Mouse (Mus musculus): ENCODE data around the gene Fbxo5. TPM values are rescaled to one million over a fixed set of nuclear protein-coding genes. Genes with fewer than 3 reads are reported as not detected.

Fbxo5 gene
- polyA plus RNA-seq, 1 experiment from 2014 or later: 89.3 TPM

- Histone ChIP-seq H3K27ac (replicated peaks) (peak overlapping the region; percentile 91; the same call in 1 of the 2 replicates), H3K9ac (no peak overlapping the region), H3K4me2 (0 out of 2 replicates have a peak overlapping the region, but pooled peaks have one; percentile 76), H3K4me1 (replicated peaks) (peaks cover 23% of the 10 kb centered on the region), H3K27me3 (no peaks in the 10 kb centered on the region), H3K4me3 (replicated peaks) (no peak overlapping the region), H3K9me3 (replicated peaks) (no peaks in the 10 kb centered on the region), H3K36me3 (replicated peaks) (peaks cover 30% of the 10 kb centered on the region)
- ATAC-seq (ENCODE audit: insufficient read depth): no peak
- 30% methylated on average over 2 of the region's 2 CpGs for WGBS (ENCODE audit: insufficient replicate concordance)
Measured at GRCm38 (mm10) chr10:5807683-5808082, 2.3 kb upstream of the Fbxo5 start.

DNA sequence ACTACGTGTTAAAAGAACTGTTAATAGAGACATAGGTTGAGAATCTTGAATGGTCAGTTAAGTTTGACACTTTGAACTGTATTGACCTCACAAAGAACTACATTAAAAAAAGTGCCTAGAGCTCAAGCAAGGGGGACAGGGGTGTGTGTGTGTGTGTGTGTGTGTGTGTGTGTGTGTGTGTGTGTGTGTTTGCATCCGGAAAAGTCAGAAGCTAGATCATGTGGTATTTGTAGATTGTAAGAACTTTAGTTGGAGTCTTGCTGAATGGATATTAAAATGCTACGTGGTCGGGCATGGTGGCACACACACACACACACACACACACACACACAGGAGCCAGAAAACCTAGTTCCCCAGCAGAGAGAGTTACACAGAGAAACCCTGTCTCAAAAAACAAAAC is 1.6 kb upstream of the Fbxo5 start:
- WGBS (ENCODE audit: insufficient replicate concordance): 16% methylated on average over 4 of the region's 4 CpGs
- H3K4me1 ChIP-seq (replicated peaks): peaks cover 29% of the 10 kb centered on the region
- H3K27ac ChIP-seq (replicated peaks): peak overlapping the region; percentile 91; the same call in 1 of the 2 replicates
- peaks cover 30% of the 10 kb centered on the region for H3K36me3 ChIP-seq (replicated peaks)
- no peaks in the 10 kb centered on the region for H3K9me3 ChIP-seq (replicated peaks)
- H3K4me2 ChIP-seq: peak overlapping the region; percentile 76
- ATAC-seq (ENCODE audit: insufficient read depth): no peak
- no peak overlapping the region; the same call in 1 of the 2 replicates for H3K4me3 ChIP-seq (replicated peaks)
- H3K27me3 ChIP-seq: no peaks in the 10 kb centered on the region
- H3K9ac ChIP-seq: peak overlapping the region; percentile 69

- no peak for ATAC-seq (ENCODE audit: insufficient read depth)
- H3K9ac ChIP-seq: peak overlapping the region; percentile 69
- WGBS (ENCODE audit: insufficient replicate concordance): 7% methylated on average over 8 of the region's 8 CpGs
Measured at GRCm38 (mm10) chr10:5806416-5806815, 1.0 kb upstream of the Fbxo5 start.

DNA sequence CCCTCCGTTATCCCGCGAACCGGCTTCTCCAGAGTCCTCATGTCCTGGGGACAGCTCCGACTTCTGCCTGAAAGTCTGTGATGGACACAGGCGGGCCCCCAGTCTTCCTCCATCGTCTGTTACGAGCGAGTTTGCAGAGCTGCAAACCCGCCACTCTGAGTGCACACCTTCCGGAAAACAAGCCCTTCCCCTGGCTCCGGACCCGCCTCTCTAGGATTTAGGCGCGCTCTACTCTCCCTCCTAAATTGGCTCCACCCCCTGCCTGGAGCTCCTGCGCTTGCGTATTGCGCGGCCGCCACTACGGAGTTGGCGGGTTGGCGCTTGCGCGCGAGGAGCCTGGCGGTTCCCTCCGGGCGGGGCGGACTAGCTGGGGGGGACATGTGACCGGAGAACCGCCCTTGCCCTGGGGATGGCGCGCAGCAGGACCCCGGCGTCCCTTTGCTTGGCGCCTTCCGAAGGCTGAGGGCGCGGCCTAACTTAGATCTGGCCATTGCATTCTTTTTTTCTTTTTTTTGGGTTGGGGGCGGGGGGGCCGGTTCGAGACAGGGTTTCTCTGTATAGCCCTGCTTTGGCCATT is 419 bp upstream of the Fbxo5 start:
- WGBS (ENCODE audit: insufficient replicate concordance): under 1% methylated on average over 43 of the region's 43 CpGs
- Histone ChIP-seq H3K36me3 (replicated peaks) (peaks cover 34% of the 10 kb centered on the region), H3K27me3 (no peaks in the 10 kb centered on the region), H3K9ac (peak overlapping the region; percentile 69), H3K27ac (replicated peaks) (peak overlapping the region; percentile 91), H3K9me3 (replicated peaks) (no peaks in the 10 kb centered on the region), H3K4me3 (replicated peaks) (peak overlapping the region; percentile 93), H3K4me1 (replicated peaks) (peaks cover 41% of the 10 kb centered on the region), H3K4me2 (peak overlapping the region; percentile 76)
- ATAC-seq (ENCODE audit: insufficient read depth): peak; percentile 88

More at GRCm38 (mm10) chr10:5806416-5806815, 1.0 kb upstream of the Fbxo5 start:
- peaks cover 30% of the 10 kb centered on the region for H3K36me3 ChIP-seq (replicated peaks)
- H3K27ac ChIP-seq (replicated peaks): peak overlapping the region; percentile 91
- H3K27me3 ChIP-seq: no peaks in the 10 kb centered on the region
- H3K4me1 ChIP-seq (replicated peaks): peaks cover 35% of the 10 kb centered on the region
- H3K9me3 ChIP-seq (replicated peaks): no peaks in the 10 kb centered on the region
- H3K4me3 ChIP-seq (replicated peaks): peak overlapping the region; percentile 93
- peak overlapping the region; percentile 76 for H3K4me2 ChIP-seq

- Histone ChIP-seq H3K4me2 (peak overlapping the region; percentile 76), H3K4me1 (replicated peaks) (peaks cover 44% of the 10 kb centered on the region), H3K4me3 (replicated peaks) (peak overlapping the region; percentile 93), H3K27ac (replicated peaks) (peak overlapping the region; percentile 95), H3K9me3 (replicated peaks) (no peaks in the 10 kb centered on the region), H3K27me3 (no peaks in the 10 kb centered on the region), H3K9ac (peak overlapping the region; percentile 91), H3K36me3 (replicated peaks) (peaks cover 42% of the 10 kb centered on the region)
- ATAC-seq (ENCODE audit: insufficient read depth): peak; percentile 1; the same call in 1 of the 2 replicates
- 0% methylated on average over 24 of the region's 24 CpGs for WGBS (ENCODE audit: insufficient replicate concordance)
Measured at GRCm38 (mm10) chr10:5804691-5805156, 676 bp downstream of the Fbxo5 start.

DNA sequence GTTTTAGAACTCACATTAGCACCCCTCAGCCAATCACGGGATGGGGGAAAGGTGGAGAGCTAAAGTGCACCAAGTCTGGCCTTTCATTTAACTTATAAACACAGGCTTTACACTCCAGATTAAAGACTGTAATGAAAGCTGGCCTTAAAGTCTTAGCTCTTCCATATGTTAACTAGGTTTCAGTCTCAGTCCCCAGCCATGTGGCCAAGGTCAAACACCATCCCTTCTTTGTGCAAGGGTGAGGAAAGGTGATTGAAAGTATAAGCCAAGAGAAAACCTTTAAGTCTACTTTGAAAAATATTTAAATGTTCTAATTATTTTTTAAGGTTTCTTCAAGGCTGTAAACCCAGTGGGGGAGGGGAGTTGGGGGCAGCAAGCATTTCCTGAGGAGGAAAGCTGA is 1.7 kb downstream of the Fbxo5 start:
- Histone ChIP-seq H3K4me3 (replicated peaks) (peak overlapping the region; percentile 93), H3K4me2 (peak overlapping the region; percentile 85), H3K36me3 (replicated peaks) (peaks cover 49% of the 10 kb centered on the region), H3K9me3 (replicated peaks) (no peaks in the 10 kb centered on the region), H3K27me3 (no peaks in the 10 kb centered on the region), H3K4me1 (replicated peaks) (peaks cover 44% of the 10 kb centered on the region), H3K27ac (replicated peaks) (peak overlapping the region; percentile 57), H3K9ac (peak overlapping the region; percentile 55)
- no peak for ATAC-seq (ENCODE audit: insufficient read depth)
- WGBS (ENCODE audit: insufficient replicate concordance): 0% methylated on average over 1 of the region's 1 CpGs

GRCm38 (mm10) chr10:5802866-5803265 is 2.5 kb downstream of the Fbxo5 start:
- no peak for ATAC-seq (ENCODE audit: insufficient read depth)
- H3K4me3 ChIP-seq (replicated peaks): peak overlapping the region; percentile 93
- H3K9me3 ChIP-seq (replicated peaks): no peaks in the 10 kb centered on the region
- H3K9ac ChIP-seq: peak overlapping the region; percentile 55
- peaks cover 42% of the 10 kb centered on the region for H3K4me1 ChIP-seq (replicated peaks)
- H3K4me2 ChIP-seq: peak overlapping the region; percentile 85
- no peaks in the 10 kb centered on the region for H3K27me3 ChIP-seq
- H3K36me3 ChIP-seq (replicated peaks): peaks cover 57% of the 10 kb centered on the region
- 21% methylated on average over 6 of the region's 6 CpGs for WGBS (ENCODE audit: insufficient replicate concordance)
- peak overlapping the region; percentile 35 for H3K27ac ChIP-seq (replicated peaks)

DNA sequence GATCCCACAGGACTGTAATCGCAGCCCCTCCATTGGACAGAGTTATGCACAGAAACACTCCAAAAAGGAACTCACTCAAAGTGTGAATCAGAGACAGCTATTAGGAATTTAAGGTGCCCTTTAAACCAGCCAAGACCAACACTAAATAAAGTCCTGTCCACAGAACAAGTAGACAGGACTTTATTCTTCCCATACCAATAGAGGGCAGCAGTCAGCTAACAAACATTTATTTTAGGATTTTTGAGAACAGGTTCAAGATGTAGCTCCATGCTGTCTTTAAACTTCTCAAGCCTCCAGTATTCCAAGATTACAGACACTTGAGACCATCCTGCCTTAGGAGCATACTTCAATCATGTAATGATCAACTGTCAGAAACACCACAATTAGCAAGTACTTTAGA is 4.9 kb downstream of the Fbxo5 start:
- no peak overlapping the region for H3K4me3 ChIP-seq (replicated peaks)
- peak overlapping the region; percentile 85; the same call in 1 of the 2 replicates for H3K4me2 ChIP-seq
- H3K27me3 ChIP-seq: no peaks in the 10 kb centered on the region
- H3K36me3 ChIP-seq (replicated peaks): peaks cover 66% of the 10 kb centered on the region
- 90% methylated on average over 1 of the region's 1 CpGs for whole genome bisulfite sequencing (ENCODE audit: insufficient replicate concordance)
- peaks cover 25% of the 10 kb centered on the region for H3K4me1 ChIP-seq (replicated peaks)
- no peak for ATAC-seq (ENCODE audit: insufficient read depth)
- H3K9ac ChIP-seq: no peak overlapping the region
- no peak overlapping the region for H3K27ac ChIP-seq (replicated peaks)
- H3K9me3 ChIP-seq (replicated peaks): no peaks in the 10 kb centered on the region

DNA sequence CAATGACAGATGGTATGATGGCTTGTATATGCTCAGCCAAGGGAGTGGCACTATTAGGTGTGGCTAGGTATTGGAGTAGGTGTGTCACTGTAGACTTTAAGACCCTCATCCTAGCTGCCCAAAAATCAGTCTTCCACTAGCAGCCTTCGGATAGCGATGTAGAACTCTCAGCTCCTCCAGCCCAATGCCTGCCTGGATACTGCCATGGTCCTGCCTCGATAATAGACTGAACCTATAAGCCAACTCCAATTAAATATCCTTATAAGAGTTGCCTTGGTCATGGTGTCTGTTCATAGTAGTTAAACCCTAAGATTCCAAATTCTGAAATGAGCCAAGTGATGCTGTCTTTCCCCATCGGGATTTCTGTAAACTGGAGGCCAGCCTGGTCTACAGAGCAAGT is 7.3 kb downstream of the Fbxo5 start:
- WGBS (ENCODE audit: insufficient replicate concordance): 79% methylated on average over 4 of the region's 4 CpGs
- no peak overlapping the region for H3K4me3 ChIP-seq (replicated peaks)
- no peak overlapping the region for H3K27ac ChIP-seq (replicated peaks)
- ATAC-seq (ENCODE audit: insufficient read depth): no peak
- peaks cover 58% of the 10 kb centered on the region for H3K36me3 ChIP-seq (replicated peaks)
- H3K4me2 ChIP-seq: no peak overlapping the region
- H3K4me1 ChIP-seq (replicated peaks): peaks cover 25% of the 10 kb centered on the region
- no peaks in the 10 kb centered on the region for H3K9me3 ChIP-seq (replicated peaks)
- H3K27me3 ChIP-seq: no peaks in the 10 kb centered on the region
- no peak overlapping the region for H3K9ac ChIP-seq

DNA sequence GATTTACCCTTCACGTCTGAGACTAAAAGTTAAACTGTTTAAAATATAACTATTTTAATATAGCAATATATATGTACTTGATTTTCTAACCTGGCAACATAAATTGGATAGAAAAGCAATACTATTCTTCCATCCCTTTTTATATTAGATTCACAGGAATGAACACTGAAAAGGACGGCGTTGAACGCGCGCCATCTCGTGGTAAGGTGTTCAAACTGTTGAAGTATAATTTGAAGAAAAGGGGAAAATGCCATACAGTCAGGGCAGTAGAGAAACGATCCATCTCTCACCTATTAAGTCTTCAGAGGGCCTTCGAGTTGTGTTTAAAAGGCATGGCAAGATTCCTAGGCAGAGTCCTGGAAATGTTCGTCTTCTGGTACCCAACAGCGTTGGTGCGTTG is 14.7 kb downstream of the Fbxo5 start:
- H3K27ac ChIP-seq (replicated peaks): no peak overlapping the region
- H3K4me3 ChIP-seq (replicated peaks): no peak overlapping the region
- peaks cover 11% of the 10 kb centered on the region; the same call in 1 of the 2 replicates for H3K27me3 ChIP-seq
- no peaks in the 10 kb centered on the region for H3K9me3 ChIP-seq (replicated peaks)
- no peaks in the 10 kb centered on the region for H3K36me3 ChIP-seq (replicated peaks)
- ATAC-seq (ENCODE audit: insufficient read depth): no peak
- H3K4me2 ChIP-seq: no peak overlapping the region
- WGBS (ENCODE audit: insufficient replicate concordance): 17% methylated on average over 12 of the region's 12 CpGs
- H3K4me1 ChIP-seq (replicated peaks): no peaks in the 10 kb centered on the region
- H3K9ac ChIP-seq: no peak overlapping the region

DNA sequence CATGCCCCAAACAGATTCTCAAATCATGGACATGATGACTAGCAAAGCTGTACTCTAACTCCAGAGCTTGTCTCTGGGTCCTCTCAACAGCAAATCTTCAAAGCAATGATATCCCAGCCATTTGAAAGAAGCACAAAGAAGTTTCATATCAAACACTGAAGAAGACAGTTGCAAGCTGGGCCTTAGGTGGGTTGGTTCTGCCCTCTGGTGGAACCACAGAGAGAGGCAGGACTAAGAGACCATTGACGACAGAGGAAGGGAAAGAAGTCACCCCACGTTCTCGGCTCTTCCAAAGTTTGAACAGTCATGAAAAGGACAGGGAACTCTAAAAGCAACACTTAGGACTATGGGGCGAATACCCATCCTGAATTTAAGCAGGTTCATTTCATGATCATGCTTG is 18.5 kb downstream of the Fbxo5 start:
- H3K27me3 ChIP-seq: peaks cover 11% of the 10 kb centered on the region; the same call in 1 of the 2 replicates
- no peak for ATAC-seq (ENCODE audit: insufficient read depth)
- H3K9ac ChIP-seq: no peak overlapping the region
- 11% methylated on average over 4 of the region's 4 CpGs for WGBS (ENCODE audit: insufficient replicate concordance)
- H3K36me3 ChIP-seq (replicated peaks): no peaks in the 10 kb centered on the region
- H3K4me3 ChIP-seq (replicated peaks): no peak overlapping the region
- no peak overlapping the region for H3K4me2 ChIP-seq
- no peak overlapping the region for H3K27ac ChIP-seq (replicated peaks)
- no peaks in the 10 kb centered on the region for H3K9me3 ChIP-seq (replicated peaks)
- no peaks in the 10 kb centered on the region for H3K4me1 ChIP-seq (replicated peaks)

All from liver, embryonic 15.5 days (tissue).